Mouse (Mus musculus) layer of hippocampus, adult 2 months (tissue): ENCODE measurements around the gene Epc2. TPM values are rescaled to one million over a fixed set of nuclear protein-coding genes. Genes with fewer than 3 reads are reported as not detected.

Experiments
- DNase-seq, 2 experiments: peaks; one replicate each; pipeline ENCODE4 v3.0.0; 2022; ENCODE audit warnings: low spot score in 2 of 2
- H3K27ac ChIP-seq: fragments of 200-600 bp; 2 replicates; pipeline ENCODE4 v1.8.1; 2022
- H3K4me3 ChIP-seq: fragments of 200-600 bp; 2 replicates; pipeline ENCODE4 v1.8.1; 2022; ENCODE audit warnings: mild to moderate bottlenecking
- CTCF ChIP-seq: fragments of 200-600 bp; conservative IDR thresholded peaks from 2 replicates; pipeline ENCODE4 v1.8.1; 2022; ENCODE audit warnings: antibody characterized with exemption, mild to moderate bottlenecking, moderate library complexity
- total RNA-seq, 2 experiments: library from RNA; stranded (reverse); gene quantifications; 2 replicates each; pipeline ENCODE4 v1.2.3; 2021

Gene Epc2
- total RNA-seq, 2 experiments from 2014 or later, result 51.4 to 62.7 TPM

DNA sequence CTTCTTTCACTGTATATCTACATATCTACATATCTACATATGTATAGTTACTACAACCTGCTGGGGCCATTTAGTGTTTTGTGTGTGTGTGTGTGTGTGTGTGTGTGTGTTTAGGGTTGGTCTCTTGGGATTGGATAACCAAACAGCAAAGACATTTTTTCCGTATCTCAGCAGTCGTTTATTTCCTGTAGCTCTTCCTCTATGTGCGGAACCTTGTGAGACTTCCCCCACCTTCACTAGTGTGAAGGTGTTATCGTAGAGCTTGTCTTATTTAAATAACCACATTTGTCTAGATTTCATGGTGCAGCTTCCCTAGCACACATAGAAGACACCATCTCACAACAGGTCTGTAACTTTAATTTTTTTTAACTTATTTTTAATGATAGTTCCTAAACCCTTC, 106.1 kb downstream of the Epc2 start:
- no peak for TF ChIP-seq CTCF
- Histone ChIP-seq H3K27ac (no peak overlapping the region), H3K4me3 (no peak overlapping the region)
- DNase-seq, result no peak

DNA sequence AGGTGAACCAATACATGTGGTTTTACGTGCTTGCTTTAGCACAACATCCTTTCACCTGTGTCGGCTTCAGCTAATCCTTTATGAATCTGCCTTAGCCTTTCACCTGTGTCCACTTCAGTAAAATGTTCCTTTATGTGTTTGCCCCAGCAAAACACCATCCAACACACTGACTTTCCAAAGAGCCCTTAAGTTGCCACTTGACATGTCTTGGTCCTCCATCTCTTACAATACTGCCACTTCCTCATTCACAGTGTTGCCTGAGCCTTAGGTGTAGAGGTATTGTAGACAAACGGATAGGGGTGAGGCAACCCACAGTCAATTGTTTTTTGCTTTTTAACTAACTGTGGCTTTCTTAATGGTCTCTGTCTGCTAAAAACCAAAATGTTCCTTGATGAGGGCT, 107.1 kb downstream of the Epc2 start:
- DNase-seq, result no peak
- Histone ChIP-seq H3K27ac (no peak overlapping the region), H3K4me3 (no peak overlapping the region)
- no peak for TF ChIP-seq CTCF

DNA sequence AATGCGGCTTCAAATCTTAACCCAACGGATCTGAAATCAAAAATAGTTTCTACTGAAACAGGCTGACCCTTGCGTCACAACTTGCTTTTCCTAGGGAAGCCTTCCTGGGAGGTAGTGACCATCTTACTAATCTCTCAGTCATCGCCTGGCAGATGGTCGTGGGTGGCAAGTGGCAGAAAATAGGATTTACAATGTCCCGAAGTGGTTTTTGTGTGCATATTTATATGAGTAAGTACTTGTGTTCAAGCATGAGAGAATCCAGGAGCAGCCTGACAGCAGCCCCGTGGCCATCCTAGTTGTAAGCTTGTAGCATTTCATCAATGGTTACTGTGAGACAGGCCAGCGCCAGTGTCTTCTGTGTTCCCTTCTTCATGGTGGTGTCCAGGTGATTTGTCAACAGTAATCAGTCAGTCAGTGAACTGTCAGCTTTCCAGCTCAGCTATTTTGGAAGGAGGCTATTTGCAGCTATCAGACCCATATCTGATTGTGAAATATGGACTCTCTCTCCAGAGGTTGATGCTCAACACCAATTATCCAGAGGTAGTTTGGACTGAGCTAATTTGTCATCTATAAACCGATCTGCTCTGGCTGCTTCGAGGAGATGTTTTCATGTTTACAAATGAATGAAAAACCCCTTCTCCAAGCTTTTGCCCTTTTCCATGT, 111.5 kb downstream of the Epc2 start:
- H3K4me3 ChIP-seq, result no peak overlapping the region
- no peak for DNase-seq
- no peak for TF ChIP-seq CTCF
- H3K27ac ChIP-seq, result no peak overlapping the region

DNA sequence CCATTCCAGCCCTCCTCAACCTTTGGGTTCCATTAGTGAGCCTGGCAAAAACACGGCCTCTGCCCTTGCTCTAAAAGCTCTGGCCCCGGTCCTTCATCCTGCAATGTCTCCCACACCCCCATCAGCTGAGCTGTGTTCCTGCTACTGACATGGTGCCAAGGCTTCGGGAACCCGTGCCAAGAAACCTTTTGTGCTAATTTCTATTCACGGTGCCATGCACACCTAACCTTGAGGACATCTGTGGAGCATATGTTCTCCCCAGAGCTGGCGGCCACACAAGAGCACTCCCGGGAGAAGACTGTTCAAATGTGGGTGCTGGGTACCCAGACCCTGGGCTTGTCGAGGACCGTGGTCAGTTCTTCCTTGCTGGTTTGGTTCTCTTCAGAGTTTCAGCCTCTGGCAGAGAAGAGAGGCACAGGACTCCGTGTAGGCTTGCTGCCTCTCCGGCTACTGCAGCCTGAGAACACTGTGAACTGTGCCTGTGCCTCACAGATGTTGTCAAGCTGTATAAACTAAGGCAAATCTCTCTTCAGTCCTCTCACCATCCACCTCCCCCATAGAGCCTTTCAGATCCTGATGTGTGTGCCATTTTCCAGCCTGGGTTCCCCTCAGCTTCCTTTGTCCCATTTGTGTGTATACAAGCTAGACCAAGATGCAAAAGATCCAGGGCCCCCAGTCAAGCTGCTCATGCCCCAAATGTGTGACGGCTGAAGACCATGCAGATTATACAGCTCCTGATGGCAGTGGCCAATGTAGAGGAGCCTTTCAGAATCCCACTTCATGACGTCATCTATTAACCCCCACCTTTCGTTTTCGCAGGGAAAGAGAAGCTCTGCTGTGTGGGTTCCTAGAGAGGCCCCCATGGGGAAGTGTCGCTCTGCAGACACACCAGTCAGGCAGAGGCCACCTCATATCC, 118.8 kb downstream of the Epc2 start:
- no peak overlapping the region for H3K27ac ChIP-seq
- no peak for TF ChIP-seq CTCF
- peak in 1 of 2 experiments; percentile 47 for DNase-seq
- H3K4me3 ChIP-seq, result no peak overlapping the region

DNA sequence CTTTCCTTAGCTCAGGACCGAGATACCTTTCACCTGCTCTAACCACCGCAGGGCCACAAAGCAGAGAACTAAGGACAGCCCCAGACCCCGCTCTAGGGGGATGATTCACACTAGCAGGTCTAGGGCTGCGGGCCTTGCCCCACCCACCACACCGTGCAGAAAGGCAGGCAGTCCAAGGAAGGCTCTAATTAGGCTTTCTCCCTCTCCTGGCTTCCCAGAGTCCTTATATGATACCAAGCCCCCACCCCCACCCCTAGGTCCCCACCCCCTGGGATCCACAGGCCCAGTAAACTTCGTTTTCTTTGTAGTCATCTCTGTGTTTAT, 119.5 kb downstream of the Epc2 start:
- Histone ChIP-seq H3K4me3 (no peak overlapping the region), H3K27ac (no peak overlapping the region)
- TF ChIP-seq CTCF, result no peak
- no peak for DNase-seq

DNA sequence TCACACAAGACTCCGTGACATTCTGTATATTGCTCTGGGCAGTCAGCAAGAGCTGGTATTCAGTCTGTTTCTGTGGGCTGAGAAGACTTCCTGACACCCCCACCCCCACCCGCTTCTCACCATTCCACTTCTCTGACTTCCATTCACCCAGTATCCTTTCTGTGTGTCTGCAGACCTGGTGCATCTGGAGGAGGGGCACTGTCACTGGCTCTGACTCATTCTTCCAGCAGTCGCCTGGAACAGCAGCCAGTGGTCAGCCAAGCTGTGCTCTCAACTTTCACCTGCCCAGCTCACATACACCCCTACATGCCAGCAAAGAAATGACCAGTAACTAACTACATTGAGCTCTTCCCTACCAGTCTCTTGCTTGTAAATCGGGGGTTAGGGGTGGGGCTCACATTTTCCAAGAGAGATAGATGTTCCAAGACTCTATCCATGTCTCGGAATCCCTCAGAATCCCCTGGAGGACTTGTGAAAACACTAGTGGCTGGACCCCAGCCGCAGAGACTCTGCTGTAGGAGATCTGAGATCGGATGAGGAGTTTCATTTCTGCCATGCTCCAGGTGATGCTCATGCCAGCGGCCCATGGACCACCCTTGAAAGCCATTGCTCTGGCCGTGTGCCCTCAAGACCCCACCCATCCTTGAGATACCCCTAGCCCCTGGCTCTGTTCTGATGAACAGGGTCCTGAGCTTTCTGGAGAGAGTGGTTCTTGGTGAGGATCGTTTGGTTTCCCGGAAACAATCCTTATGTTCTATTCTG, 120.1 kb downstream of the Epc2 start:
- DNase-seq, result no peak
- Histone ChIP-seq H3K27ac (peak overlapping the region; percentile 76), H3K4me3 (no peak overlapping the region)
- no peak for TF ChIP-seq CTCF

DNA sequence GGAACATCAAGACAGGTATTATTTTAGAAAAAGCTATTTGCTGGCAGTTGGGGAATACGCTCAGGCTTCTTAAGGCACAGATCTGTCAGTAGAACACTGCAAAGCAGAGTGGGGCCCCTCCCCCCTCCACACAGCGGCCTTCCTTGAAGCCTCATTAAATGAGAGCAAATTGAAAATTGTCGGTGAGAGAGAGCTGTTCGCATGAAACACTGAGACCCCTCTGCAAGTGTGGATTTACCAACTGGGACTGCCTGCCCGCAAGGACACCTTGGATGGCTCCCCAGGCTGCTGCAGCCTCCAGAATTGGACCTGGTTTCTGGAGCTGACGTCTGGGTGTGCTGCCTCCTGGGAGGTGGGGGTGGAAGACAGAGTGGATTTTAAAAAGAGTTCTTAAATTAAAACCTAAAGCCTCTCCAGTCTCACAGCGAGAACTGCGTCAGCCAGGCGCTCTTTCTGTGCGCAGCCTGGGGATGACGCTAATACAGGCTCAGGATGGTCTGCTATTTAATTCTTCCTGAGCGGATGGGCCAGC, 120.9 kb downstream of the Epc2 start:
- TF ChIP-seq CTCF, result no peak
- Histone ChIP-seq H3K27ac (peak overlapping the region; percentile 76), H3K4me3 (peak overlapping the region; percentile 33)
- peak; percentile 34 to 72 for DNase-seq

DNA sequence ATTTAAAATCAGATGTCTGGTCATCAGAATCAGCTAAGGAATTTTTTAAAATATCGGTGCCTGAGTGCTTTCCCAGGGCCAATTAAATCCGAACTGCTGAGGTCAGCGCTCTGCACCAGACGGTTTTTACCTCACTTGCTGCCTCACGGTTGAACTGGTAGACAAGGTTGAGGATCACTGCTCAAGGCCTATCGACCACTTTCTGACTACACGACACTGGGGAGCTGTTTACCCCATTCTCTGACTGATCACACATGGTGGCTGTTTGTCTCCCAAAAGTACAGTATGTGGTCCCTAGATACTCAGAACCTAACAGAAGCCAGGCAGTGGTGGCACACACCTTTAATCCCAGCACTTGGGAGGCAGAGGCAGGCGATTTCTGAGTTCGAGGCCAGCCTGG, 121.4 kb downstream of the Epc2 start:
- TF ChIP-seq CTCF, result no peak
- Histone ChIP-seq H3K27ac (peak overlapping the region; percentile 76), H3K4me3 (peak overlapping the region; percentile 33)
- no peak for DNase-seq

DNA sequence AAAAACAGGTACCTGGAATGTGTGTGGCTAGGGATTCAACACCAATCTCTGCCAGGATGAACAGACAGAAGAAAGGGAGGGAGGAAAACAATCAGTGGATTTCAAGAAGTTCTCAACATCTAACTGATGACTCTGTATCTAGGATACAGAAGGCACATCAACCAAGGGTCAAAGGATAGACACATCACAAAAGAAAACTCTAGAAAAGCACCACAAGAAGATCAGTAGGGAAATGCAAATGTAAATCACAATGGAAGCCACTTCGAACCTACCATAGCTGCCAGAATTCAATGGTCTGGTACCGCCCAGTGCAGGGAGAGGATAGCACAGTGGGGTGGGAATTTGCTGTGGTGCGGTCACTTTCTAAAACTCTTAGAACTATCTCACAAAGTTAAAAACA, 122.0 kb downstream of the Epc2 start:
- TF ChIP-seq CTCF, result no peak
- Histone ChIP-seq H3K27ac (no peak overlapping the region), H3K4me3 (no peak overlapping the region)
- no peak for DNase-seq

DNA sequence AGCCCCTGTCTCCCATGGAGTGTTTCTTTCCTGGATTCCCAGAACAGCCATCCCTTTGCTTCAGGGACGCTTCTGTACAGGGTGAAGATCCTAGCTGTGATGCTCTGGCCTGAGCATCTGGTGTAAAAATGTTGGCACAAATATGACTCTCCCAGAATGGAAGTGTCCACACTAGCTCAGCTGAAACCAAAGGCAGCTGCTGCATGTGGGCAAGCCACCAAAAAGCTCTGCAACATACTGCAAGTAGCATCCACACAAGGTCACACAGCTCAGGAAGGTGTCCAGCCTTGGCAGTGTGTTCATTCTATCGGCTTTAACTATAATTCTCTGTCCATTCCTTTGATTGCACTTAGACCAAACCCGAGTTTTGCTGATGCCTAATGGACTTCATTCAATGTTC, 129.3 kb downstream of the Epc2 start:
- Histone ChIP-seq H3K27ac (no peak overlapping the region), H3K4me3 (no peak overlapping the region)
- DNase-seq, result no peak
- TF ChIP-seq CTCF, result no peak

DNA sequence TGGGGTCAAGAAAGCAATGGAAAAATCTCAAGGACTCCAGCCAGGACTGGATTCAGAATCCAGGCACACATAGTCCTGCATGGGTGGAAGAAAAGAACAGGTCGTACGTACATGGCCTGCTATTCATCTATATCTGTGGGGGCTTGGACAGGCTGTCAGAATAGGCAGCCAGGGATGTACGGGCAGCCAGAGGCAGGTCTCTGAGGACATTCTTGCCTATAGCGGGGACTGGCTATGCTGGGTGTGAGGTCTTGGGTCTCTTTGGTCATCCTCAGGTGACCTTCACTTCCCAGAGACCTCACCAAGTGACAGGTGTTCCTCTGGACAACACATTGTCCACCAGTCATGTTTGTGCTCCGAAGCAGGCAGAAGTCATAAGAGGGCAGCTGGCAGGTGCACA, 131.3 kb downstream of the Epc2 start:
- TF ChIP-seq CTCF, result no peak
- H3K27ac ChIP-seq, result no peak overlapping the region
- H3K4me3 ChIP-seq, result no peak overlapping the region
- DNase-seq, result no peak

DNA sequence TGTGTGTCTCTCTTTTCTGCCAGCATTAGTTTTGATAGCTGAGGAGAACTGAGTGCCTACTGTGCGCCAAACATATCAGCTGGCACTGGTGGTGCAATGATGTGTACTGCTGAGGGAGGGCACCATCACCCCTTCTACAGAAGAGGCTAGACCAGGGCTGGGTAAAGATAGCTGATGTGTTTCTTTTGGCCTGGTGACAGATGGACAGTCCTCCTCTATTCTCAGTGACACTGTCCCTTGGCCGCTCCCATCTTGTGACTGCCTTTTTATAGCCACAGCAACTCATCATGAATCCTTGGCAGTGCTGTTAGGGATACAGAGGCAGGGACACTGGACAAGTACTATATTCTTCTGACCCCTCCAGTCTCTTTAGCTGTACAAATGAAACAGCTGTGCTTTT, 132.0 kb downstream of the Epc2 start:
- no peak overlapping the region for H3K27ac ChIP-seq
- H3K4me3 ChIP-seq, result no peak overlapping the region
- DNase-seq, result no peak
- no peak for TF ChIP-seq CTCF

DNA sequence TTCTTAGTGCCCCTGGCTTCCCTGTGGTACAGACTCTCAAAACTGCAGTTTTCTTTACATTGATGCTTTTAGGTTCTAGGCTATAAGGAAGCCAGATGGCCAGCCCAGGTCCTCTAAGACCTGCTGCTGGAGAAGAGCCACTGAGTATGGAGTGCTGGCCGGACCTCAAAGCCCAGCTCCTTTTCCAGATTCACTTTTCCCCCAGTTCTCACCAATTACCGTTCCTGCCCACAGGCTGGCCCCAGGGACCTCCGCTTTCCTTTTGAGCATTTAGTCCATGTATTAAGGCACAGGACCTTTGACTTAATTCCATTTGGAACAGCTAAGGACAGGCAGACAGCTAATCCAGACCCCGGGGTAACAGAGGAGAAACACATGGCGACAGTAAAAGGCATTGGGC, 139.2 kb downstream of the Epc2 start:
- DNase-seq, result no peak
- no peak overlapping the region for H3K27ac ChIP-seq
- TF ChIP-seq CTCF, result no peak
- no peak overlapping the region for H3K4me3 ChIP-seq

DNA sequence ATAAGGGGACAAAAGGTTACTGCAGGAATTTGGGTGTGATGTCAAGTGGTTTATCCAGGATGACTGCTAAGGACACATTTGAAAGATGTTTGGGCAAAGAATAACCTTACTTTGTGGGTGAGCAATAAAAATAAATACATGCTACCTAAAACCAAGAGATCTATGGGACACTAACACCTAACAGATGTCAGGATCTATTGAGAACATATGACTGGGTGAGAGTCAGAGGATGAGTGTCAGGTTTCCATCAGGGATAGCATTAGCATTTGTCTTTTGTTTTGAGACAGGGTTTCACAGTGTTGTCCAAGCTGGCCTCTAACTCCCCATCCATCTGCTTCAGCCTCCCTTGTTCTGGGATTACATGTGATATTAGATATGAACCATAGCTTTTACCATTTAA, 141.6 kb downstream of the Epc2 start:
- DNase-seq, result no peak
- H3K27ac ChIP-seq, result no peak overlapping the region
- no peak overlapping the region for H3K4me3 ChIP-seq
- TF ChIP-seq CTCF, result no peak
